In genomic region chr15:7813531-7814370, GRCm38 (mm10) we compare ENCODE assay signal across 10 mouse cellular contexts. TPM values are rescaled to one million over a fixed set of nuclear protein-coding genes. Genes with fewer than 3 reads are reported as not detected.
DNase-seq lines count a peak whose midpoint lies in the region; ATAC-seq lines count a peak whose summit lies in the region.
"Had no signal": no experiment of that assay in that cellular context is flagged by ENCODE, and none has a peak within 500 bp of the region (broad histone marks: within the 10 kb centered on the region; RNA-seq: fewer than 3 reads in every experiment).

No protein-coding gene starts in this region.

- no peak for ATAC-seq in megakaryocyte, adult 5-6 weeks (ENCODE audit: poor library complexity, severe bottlenecking)
- ATAC-seq in intestine, embryonic 14.5 days (replicated peaks; ENCODE audit: low FRiP score, low TSS enrichment, low read depth): no peak
- peak; percentile 44 for ATAC-seq in midbrain, embryonic 13.5 days
- ATAC-seq in CD4-positive, CD25-positive, alpha-beta regulatory T cell, adult 4 months: no peak

- H3K9me3 ChIP-seq in megakaryocyte, embryonic 14.5 days: no peaks in the 10 kb centered on the region
- no peaks in the 10 kb centered on the region for H3K9me3 ChIP-seq in intestine, embryonic 14.5 days (ENCODE audit: control insufficient read depth, low read length)
- no peaks in the 10 kb centered on the region for H3K9me3 ChIP-seq in midbrain, embryonic 13.5 days

- 1% methylated on average over 39 of the region's 45 CpGs for WGBS in intestine, embryonic 14.5 days
- under 1% methylated on average over 42 of the region's 45 CpGs for WGBS in midbrain, embryonic 13.5 days

- peaks cover 100% of the 10 kb centered on the region for H3K27me3 ChIP-seq in megakaryocyte, embryonic 14.5 days (replicated peaks)
- peaks cover 37% of the 10 kb centered on the region for H3K27me3 ChIP-seq in intestine, embryonic 14.5 days (replicated peaks; ENCODE audit: control insufficient read depth, insufficient read depth, low read length)
- H3K27me3 ChIP-seq in midbrain, embryonic 13.5 days: peaks cover 96% of the 10 kb centered on the region

- H3K4me1 ChIP-seq in megakaryocyte, embryonic 14.5 days: peaks cover 38% of the 10 kb centered on the region
- peaks cover 19% of the 10 kb centered on the region for H3K4me1 ChIP-seq in intestine, embryonic 14.5 days (replicated peaks; ENCODE audit: control insufficient read depth, insufficient read depth, low read length)
- H3K4me1 ChIP-seq in midbrain, embryonic 13.5 days (replicated peaks): peaks cover 45% of the 10 kb centered on the region

- H3K4me2 ChIP-seq in intestine, embryonic 14.5 days (ENCODE audit: low read length): peak overlapping the region; percentile 65
- H3K4me2 ChIP-seq in midbrain, embryonic 13.5 days (replicated peaks): peak overlapping the region; percentile 99

- no peaks in the 10 kb centered on the region for H3K36me3 ChIP-seq in megakaryocyte, embryonic 14.5 days (replicated peaks; ENCODE audit: low read length)
- no peaks in the 10 kb centered on the region for H3K36me3 ChIP-seq in intestine, embryonic 14.5 days (ENCODE audit: control insufficient read depth, insufficient read depth, low read length)
- no peaks in the 10 kb centered on the region for H3K36me3 ChIP-seq in midbrain, embryonic 13.5 days

- DNase-seq in adrenal gland, adult 2 months: peak; percentile 8
- no peak for DNase-seq in adrenal gland, adult 8-10 months
- DNase-seq in intestine, embryonic 14.5 days (ENCODE audit: low spot score): peak; percentile 76
- DNase-seq in layer of hippocampus, adult 9-10 months (ENCODE audit: low spot score): no peak

- peak overlapping the region; percentile 48 for H3K9ac ChIP-seq in intestine, embryonic 14.5 days (ENCODE audit: low read length)
- peak overlapping the region; percentile 63 for H3K9ac ChIP-seq in midbrain, embryonic 13.5 days (replicated peaks)

- H3K4me3 ChIP-seq in megakaryocyte, embryonic 14.5 days (replicated peaks): peak overlapping the region; percentile 83
- H3K4me3 ChIP-seq in intestine, embryonic 14.5 days (ENCODE audit: low read depth, low read length): peak overlapping the region; percentile 75
- peak overlapping the region; percentile 55 for H3K4me3 ChIP-seq in midbrain, embryonic 13.5 days (replicated peaks)

- peak overlapping the region; percentile 88; the same call in 1 of the 2 replicates for H3K27ac ChIP-seq in intestine, embryonic 14.5 days (ENCODE audit: low read depth)
- no peak overlapping the region for H3K27ac ChIP-seq in midbrain, embryonic 13.5 days

RNA-seq across cellular contexts. Expression of gene Gdnf, which starts 3.1 kb away (rescaled TPM):
- under 1 TPM; 0.14 to 0.24 TPM for total RNA-seq in adrenal gland, adult 2 months (2021)
- polyA plus RNA-seq in adrenal gland, adult 2 months (2012; rRNA removed): 0.12 and 0.13 TPM in 2 replicates
- total RNA-seq in adrenal gland, adult 8-10 months (2022): under 1 TPM; 0.12 to 0.75 (median 0.46) TPM
- not detected in 2 replicates for polyA plus RNA-seq in megakaryocyte, embryonic 14.5 days (2012; ENCODE audit: insufficient read depth, low replicate concordance)
- not detected in 2 replicates for total RNA-seq in megakaryocyte, adult 5-6 weeks (2015)
- total RNA-seq in megakaryocyte, adult 5-6 weeks (2017): not detected in 2 replicates
- 4.3 and 5.7 TPM in 2 replicates for polyA plus RNA-seq in intestine, embryonic 14.5 days (2014; fragmentation: Nextera tagmentation; extraction: Ambion mirVana)
- polyA plus RNA-seq in midbrain, embryonic 13.5 days (2015; fragmentation: Nextera tagmentation; extraction: Ambion mirVana): 0.07 and 0.12 TPM in 2 replicates
- polyA plus RNA-seq in CD4-positive, CD25-positive, alpha-beta regulatory T cell, adult 4 months (2017; shearing (Covaris generic)): not detected
- total RNA-seq: common myeloid progenitor, adult 5-6 weeks; liver, adult 2 months had no signal
- polyA plus RNA-seq: liver, adult 2 months had no signal

Comparison
In these comparisons a context has a peak if more than half of its experiments do, and no peak if none do; other contexts are left out.
1. DNase-seq: peak in adrenal gland, adult 2 months (single experiment) and intestine, embryonic 14.5 days (single experiment); none in adrenal gland, adult 8-10 months (single experiment) and layer of hippocampus, adult 9-10 months (single experiment).
2. Peak in every context shown above with its lines, with median percentiles within 50 percentile points of each other: H3K4me3 ChIP-seq.